Mouse (Mus musculus) ovary, postnatal 14 days (tissue): ENCODE results near the gene St14.
"Not testable (repeated sequence)": the region's sequence is repeated elsewhere in the genome, so short reads cannot be mapped to it uniquely, and the experiment has no call there.

ENCODE experiments used
- DNase-seq: peaks from one replicate; pipeline ENCODE4 v3.0.0; 2022; ENCODE audit warnings: low spot score

The St14 gene

GRCm38 (mm10) chr9:31131205-31131968 lies at the start of gene St14:
St14 (minus strand) TSS chr9:31131853.
- no peak for DNase-seq

- DNase-seq: no peak
Measured at GRCm38 (mm10) chr9:31177692-31178091, 46.0 kb upstream of the St14 start.

GRCm38 (mm10) chr9:31176379-31177130 lies 44.9 kb upstream of the St14 start:
- DNase-seq: peak; percentile 70

GRCm38 (mm10) chr9:31175978-31176377 lies 44.3 kb upstream of the St14 start:
- DNase-seq: no peak

GRCm38 (mm10) chr9:31175346-31175745 lies 43.7 kb upstream of the St14 start:
- no peak for DNase-seq

GRCm38 (mm10) chr9:31168356-31169093 lies 36.9 kb upstream of the St14 start:
- DNase-seq: no peak

GRCm38 (mm10) chr9:31167305-31167704 lies 35.7 kb upstream of the St14 start:
- no peak for DNase-seq

- not testable (repeated sequence) for DNase-seq
Measured at GRCm38 (mm10) chr9:31165505-31165904, 33.9 kb upstream of the St14 start.

GRCm38 (mm10) chr9:31163327-31163726 lies 31.7 kb upstream of the St14 start:
- DNase-seq: no peak

- no peak for DNase-seq
Measured at GRCm38 (mm10) chr9:31162911-31163310, 31.3 kb upstream of the St14 start.

GRCm38 (mm10) chr9:31159910-31160309 lies 28.3 kb upstream of the St14 start:
- no peak for DNase-seq

GRCm38 (mm10) chr9:31156594-31156993 lies 24.9 kb upstream of the St14 start:
- DNase-seq: no peak

GRCm38 (mm10) chr9:31151050-31151449 lies 19.4 kb upstream of the St14 start:
- no peak for DNase-seq

- no peak for DNase-seq
Measured at GRCm38 (mm10) chr9:31148135-31148534, 16.5 kb upstream of the St14 start.

GRCm38 (mm10) chr9:31145272-31145925 lies 13.7 kb upstream of the St14 start:
- DNase-seq: no peak

- no peak for DNase-seq
Measured at GRCm38 (mm10) chr9:31142924-31143323, 11.3 kb upstream of the St14 start.

- DNase-seq: no peak
Measured at GRCm38 (mm10) chr9:31133131-31133530, 1.5 kb upstream of the St14 start.

GRCm38 (mm10) chr9:31130357-31131204 lies 1.1 kb downstream of the St14 start:
- DNase-seq: no peak

- DNase-seq: no peak
Measured at GRCm38 (mm10) chr9:31129956-31130355, 1.7 kb downstream of the St14 start.

- DNase-seq: no peak
Measured at GRCm38 (mm10) chr9:31127876-31128465, 3.7 kb downstream of the St14 start.

- no peak for DNase-seq
Measured at GRCm38 (mm10) chr9:31126079-31126478, 5.6 kb downstream of the St14 start.
